Mouse (Mus musculus) embryonic facial prominence, embryonic 11.5 days (tissue): ENCODE results near the gene Rplp2. TPM values are rescaled to one million over a fixed set of nuclear protein-coding genes. Genes with fewer than 3 reads are reported as not detected.

ENCODE experiments used
- ATAC-seq: fragments of 200-750 bp; cut with Nextera tagmentation; replicated peaks from 2 replicates; pipeline ENCODE4 v1.8.0; 2017; ENCODE audit warnings: low read depth; ENCODE audit not compliant: insufficient number of reproducible peaks, low FRiP score, low TSS enrichment
- DNase-seq: peaks from one replicate; pipeline ENCODE4 v3.0.0-alpha.2; 2015; ENCODE audit warnings: low spot score
- H3K27ac ChIP-seq: fragments of 300-500 bp; sonication (generic); replicated peaks from 2 replicates; pipeline ENCODE4 v1.5.1; 2014; ENCODE audit warnings: mild to moderate bottlenecking, low read depth, low read length, control low read depth
- H3K27me3 ChIP-seq: fragments of 300-500 bp; sonication (generic); 2 replicates; pipeline ENCODE4 v1.6.1; 2014; ENCODE audit warnings: mild to moderate bottlenecking, low read length, moderate library complexity, mixed read lengths; ENCODE audit not compliant: control insufficient read depth, insufficient read depth
- H3K36me3 ChIP-seq: fragments of 300-500 bp; sonication (generic); replicated peaks from 2 replicates; pipeline ENCODE4 v1.6.1; 2014; ENCODE audit warnings: low read depth, mild to moderate bottlenecking, low read length, moderate library complexity, mixed read lengths; ENCODE audit not compliant: control insufficient read depth, insufficient read depth
- H3K4me1 ChIP-seq: fragments of 300-500 bp; sonication (generic); 2 replicates; pipeline ENCODE4 v1.6.1; 2014; ENCODE audit warnings: low read length, mixed read lengths; ENCODE audit not compliant: control insufficient read depth, insufficient read depth
- H3K4me2 ChIP-seq: fragments of 300-500 bp; sonication (generic); 2 replicates; pipeline ENCODE4 v1.6.1; 2014; ENCODE audit warnings: low read depth, mild to moderate bottlenecking, control low read depth, low read length, moderate library complexity
- H3K4me3 ChIP-seq: fragments of 300-500 bp; sonication (generic); 2 replicates; pipeline ENCODE4 v1.5.1; 2014; ENCODE audit warnings: low read depth, low read length, control low read depth
- H3K9ac ChIP-seq: fragments of 300-500 bp; sonication (generic); replicated peaks from 2 replicates; pipeline ENCODE4 v1.6.1; 2014; ENCODE audit warnings: mild to moderate bottlenecking, control low read depth, low read length
- H3K9me3 ChIP-seq: fragments of 300-500 bp; sonication (generic); replicated peaks from 2 replicates; pipeline ENCODE4 v1.6.1; 2016; ENCODE audit warnings: mild to moderate bottlenecking, low read length, inconsistent platforms, mixed read lengths; ENCODE audit not compliant: control insufficient read depth
- WGBS: fragments of 180-500 bp; shearing (Covaris S2); extraction: QIAGEN DNeasy Blood & Tissue Kit; methylation state at CpG from one replicate; pipeline ENCODE4 v1.1.7; 2014; 5-methylcytosine and 5-hydroxymethylcytosine counted together
- polyA plus RNA-seq: library from polyadenylated mRNA; unstranded; fragments of >200 nt; fragmentation: Nextera tagmentation; extraction: Ambion mirVana; gene quantifications from 2 replicates; pipeline ENCODE4 v1.2.1, GENCODE M21; 2014

The Rplp2 gene
- polyA plus RNA-seq, 1 experiment from 2014 or later, result 1,064 TPM

- peak overlapping the region; percentile 91 for H3K9ac ChIP-seq
- H3K36me3 ChIP-seq, result peaks cover 7% of the 10 kb centered on the region; the same call in 1 of the 2 replicates
- no peaks in the 10 kb centered on the region for H3K9me3 ChIP-seq
- no peak for ATAC-seq
- no peaks in the 10 kb centered on the region for H3K27me3 ChIP-seq
- peak overlapping the region; percentile 72 for H3K4me3 ChIP-seq
- H3K27ac ChIP-seq, result no peak overlapping the region
- H3K4me1 ChIP-seq, result peaks cover 7% of the 10 kb centered on the region
- peak overlapping the region; percentile 67 for H3K4me2 ChIP-seq
- no peak for DNase-seq
- 7% methylated on average over 5 of the region's 5 CpGs for WGBS
Observed at GRCm38 (mm10) chr7:141474160-141474559, 27.0 kb downstream of the Rplp2 start.

- H3K4me1 ChIP-seq, result peaks cover 4% of the 10 kb centered on the region
- DNase-seq (peak; percentile 89), ATAC-seq (peak; percentile 47)
- peak within 1 kb of the TSS; percentile 72 for H3K4me3 ChIP-seq
- no peaks in the 10 kb centered on the region for H3K9me3 ChIP-seq
- H3K9ac ChIP-seq, result peak within 1 kb of the TSS; percentile 91
- peaks cover 4% of the 10 kb centered on the region; the same call in 1 of the 2 replicates for H3K36me3 ChIP-seq
- peak within 1 kb of the TSS; percentile 89 for H3K4me2 ChIP-seq
- H3K27ac ChIP-seq, result peak within 1 kb of the TSS; percentile 80
- under 1% methylated on average over 73 of the region's 87 CpGs for WGBS
- no peaks in the 10 kb centered on the region for H3K27me3 ChIP-seq
Observed at GRCm38 (mm10) chr7:141475011-141475804, 28.0 kb downstream of the Rplp2 start, which contains the start of the genes Polr2l and Tspan4. Polr2l (minus strand) TSS chr7:141475132. Tspan4 (plus strand) TSS chr7:141475240.

GRCm38 (mm10) chr7:141475805-141476158 lies 28.6 kb downstream of the Rplp2 start:
- Histone ChIP-seq H3K4me2 (peak overlapping the region; percentile 89), H3K4me3 (peak overlapping the region; percentile 72), H3K27me3 (no peaks in the 10 kb centered on the region), H3K4me1 (peaks cover 4% of the 10 kb centered on the region), H3K9ac (peak overlapping the region; percentile 91), H3K9me3 (no peaks in the 10 kb centered on the region), H3K36me3 (no peaks in the 10 kb centered on the region; the same call in 1 of the 2 replicates), H3K27ac (peak overlapping the region; percentile 80; the same call in 1 of the 2 replicates)
- DNase-seq, result no peak
- no peak for ATAC-seq
- under 1% methylated on average over 12 of the region's 12 CpGs for WGBS

GRCm38 (mm10) chr7:141476226-141476980 lies 29.2 kb downstream of the Rplp2 start:
- ATAC-seq, result peak; percentile 26; the same call in 1 of the 2 replicates
- H3K36me3 ChIP-seq, result no peaks in the 10 kb centered on the region
- peak overlapping the region; percentile 11 for H3K9ac ChIP-seq
- WGBS, result under 1% methylated on average over 17 of the region's 17 CpGs
- H3K27me3 ChIP-seq, result no peaks in the 10 kb centered on the region
- H3K27ac ChIP-seq, result peak overlapping the region; percentile 67
- H3K4me1 ChIP-seq, result peaks cover 4% of the 10 kb centered on the region
- H3K4me2 ChIP-seq, result peak overlapping the region; percentile 89
- H3K4me3 ChIP-seq, result peak overlapping the region; percentile 72
- peak; percentile 60 for DNase-seq
- H3K9me3 ChIP-seq, result no peaks in the 10 kb centered on the region

- no peak for ATAC-seq
- H3K27ac ChIP-seq, result no peak overlapping the region
Observed at GRCm38 (mm10) chr7:141476981-141477370, 29.8 kb downstream of the Rplp2 start.

GRCm38 (mm10) chr7:141477578-141478269 lies 30.6 kb downstream of the Rplp2 start:
- H3K36me3 ChIP-seq, result no peaks in the 10 kb centered on the region
- DNase-seq, result no peak
- H3K9me3 ChIP-seq, result no peaks in the 10 kb centered on the region
- H3K27ac ChIP-seq, result no peak overlapping the region
- peaks cover 2% of the 10 kb centered on the region; the same call in 1 of the 2 replicates for H3K27me3 ChIP-seq
- no peak overlapping the region for H3K9ac ChIP-seq
- WGBS, result 53% methylated on average over 4 of the region's 4 CpGs
- ATAC-seq, result no peak
- H3K4me3 ChIP-seq, result no peak overlapping the region
- H3K4me2 ChIP-seq, result no peak overlapping the region
- H3K4me1 ChIP-seq, result peaks cover 8% of the 10 kb centered on the region

More at GRCm38 (mm10) chr7:141476981-141477370, 29.8 kb downstream of the Rplp2 start:
- Histone ChIP-seq H3K4me3 (peak overlapping the region; percentile 72; the same call in 1 of the 2 replicates), H3K4me1 (peaks cover 4% of the 10 kb centered on the region), H3K27me3 (no peaks in the 10 kb centered on the region), H3K9me3 (no peaks in the 10 kb centered on the region), H3K36me3 (no peaks in the 10 kb centered on the region), H3K9ac (peak overlapping the region; percentile 11), H3K4me2 (peak overlapping the region; percentile 89; the same call in 1 of the 2 replicates)
- WGBS, result 14% methylated on average over 7 of the region's 7 CpGs
- no peak for DNase-seq

GRCm38 (mm10) chr7:141478270-141478748 lies 31.1 kb downstream of the Rplp2 start:
- H3K4me3 ChIP-seq, result no peak overlapping the region
- H3K9me3 ChIP-seq, result no peaks in the 10 kb centered on the region
- H3K36me3 ChIP-seq, result no peaks in the 10 kb centered on the region
- ATAC-seq (no peak), DNase-seq (no peak)
- peaks cover 4% of the 10 kb centered on the region; the same call in 1 of the 2 replicates for H3K27me3 ChIP-seq
- H3K9ac ChIP-seq, result no peak overlapping the region
- 73% methylated on average over 5 of the region's 5 CpGs for WGBS
- no peak overlapping the region for H3K27ac ChIP-seq
- peaks cover 9% of the 10 kb centered on the region for H3K4me1 ChIP-seq
- no peak overlapping the region for H3K4me2 ChIP-seq
